In genomic region chr2:22250462-22250861, GRCm38 (mm10) we compare ENCODE assay signal across 29 mouse cellular contexts. TPM values are rescaled to one million over a fixed set of nuclear protein-coding genes. Genes with fewer than 3 reads are reported as not detected.
A peak's percentile ranks its signal among the peaks of the same experiment; 100 is the strongest.
DNase-seq lines count a peak whose midpoint lies in the region; ATAC-seq lines count a peak whose summit lies in the region.
"Had no signal": no experiment of that assay in that cellular context is flagged by ENCODE, and none has a peak within 500 bp of the region (broad histone marks: within the 10 kb centered on the region; RNA-seq: fewer than 3 reads in every experiment).

No protein-coding gene starts in this region.

- no peak overlapping the region for H3K4me2 ChIP-seq in hindbrain, embryonic 14.5 days (replicated peaks)
- no peak overlapping the region for H3K4me2 ChIP-seq in hindbrain, embryonic 16.5 days (ENCODE audit: low read length)
- no peak overlapping the region for H3K4me2 ChIP-seq in midbrain, embryonic 15.5 days
- no peak overlapping the region for H3K4me2 ChIP-seq in midbrain, embryonic 16.5 days (ENCODE audit: low read length)
- H3K4me2 ChIP-seq in forebrain, embryonic 12.5 days: no peak overlapping the region
- H3K4me2 ChIP-seq in forebrain, embryonic 16.5 days (ENCODE audit: low read length): no peak overlapping the region
- H3K4me2 ChIP-seq: embryonic facial prominence, embryonic 15.5 days; heart, embryonic 13.5 days; hindbrain, embryonic 12.5 days had no signal

- H3K4me3 ChIP-seq in hindbrain, embryonic 14.5 days (replicated peaks; ENCODE audit: low read length): no peak overlapping the region
- no peak overlapping the region for H3K4me3 ChIP-seq in hindbrain, embryonic 16.5 days (ENCODE audit: low read length)
- H3K4me3 ChIP-seq in midbrain, embryonic 15.5 days: no peak overlapping the region
- H3K4me3 ChIP-seq in midbrain, embryonic 16.5 days (ENCODE audit: low read depth, low read length): no peak overlapping the region
- H3K4me3 ChIP-seq in forebrain, embryonic 12.5 days (replicated peaks): no peak overlapping the region
- H3K4me3 ChIP-seq in forebrain, embryonic 16.5 days (replicated peaks; ENCODE audit: low read length): no peak overlapping the region
- H3K4me3 ChIP-seq: embryonic facial prominence, embryonic 15.5 days; erythroblast, embryonic 14.5 days; heart, embryonic 13.5 days; hindbrain, embryonic 12.5 days had no signal

- no peaks in the 10 kb centered on the region for H3K4me1 ChIP-seq in hindbrain, embryonic 14.5 days (replicated peaks; ENCODE audit: control insufficient read depth, insufficient read depth, low read length)
- H3K4me1 ChIP-seq in hindbrain, embryonic 16.5 days (ENCODE audit: control insufficient read depth, insufficient read depth, low read depth, low read length): no peaks in the 10 kb centered on the region
- no peaks in the 10 kb centered on the region for H3K4me1 ChIP-seq in midbrain, embryonic 15.5 days
- H3K4me1 ChIP-seq in midbrain, embryonic 16.5 days (ENCODE audit: control insufficient read depth, insufficient read depth, low read length): peaks cover 2% of the 10 kb centered on the region; the same call in 1 of the 2 replicates
- no peaks in the 10 kb centered on the region; the same call in 1 of the 2 replicates for H3K4me1 ChIP-seq in forebrain, embryonic 12.5 days
- peaks cover 4% of the 10 kb centered on the region; the same call in 1 of the 2 replicates for H3K4me1 ChIP-seq in forebrain, embryonic 16.5 days (replicated peaks; ENCODE audit: control insufficient read depth, insufficient read depth, low read length)
- H3K4me1 ChIP-seq: embryonic facial prominence, embryonic 15.5 days; heart, embryonic 13.5 days; hindbrain, embryonic 12.5 days had no signal

- WGBS in hindbrain, embryonic 14.5 days: 64% methylated on average over 3 of the region's 3 CpGs
- 49% methylated on average over 3 of the region's 3 CpGs for WGBS in hindbrain, embryonic 16.5 days
- WGBS in midbrain, embryonic 15.5 days: 53% methylated on average over 3 of the region's 3 CpGs
- 51% methylated on average over 3 of the region's 3 CpGs for WGBS in midbrain, embryonic 16.5 days
- WGBS in forebrain, embryonic 12.5 days: 41% methylated on average over 3 of the region's 3 CpGs
- 13% methylated on average over 3 of the region's 3 CpGs for WGBS in forebrain, embryonic 16.5 days

- no peaks in the 10 kb centered on the region for H3K9me3 ChIP-seq in hindbrain, embryonic 14.5 days (ENCODE audit: control insufficient read depth, low read length)
- no peaks in the 10 kb centered on the region for H3K9me3 ChIP-seq in hindbrain, embryonic 16.5 days (ENCODE audit: control insufficient read depth, low read length)
- H3K9me3 ChIP-seq in midbrain, embryonic 15.5 days: no peaks in the 10 kb centered on the region
- no peaks in the 10 kb centered on the region for H3K9me3 ChIP-seq in midbrain, embryonic 16.5 days (replicated peaks; ENCODE audit: control insufficient read depth, low read length, poor library complexity, severe bottlenecking)
- no peaks in the 10 kb centered on the region for H3K9me3 ChIP-seq in forebrain, embryonic 12.5 days
- H3K9me3 ChIP-seq in forebrain, embryonic 16.5 days (ENCODE audit: control insufficient read depth, low read length): no peaks in the 10 kb centered on the region
- H3K9me3 ChIP-seq: embryonic facial prominence, embryonic 15.5 days; heart, embryonic 13.5 days; hindbrain, embryonic 12.5 days had no signal

- ATAC-seq in hindbrain, embryonic 14.5 days (ENCODE audit: low FRiP score): no peak; the same call in 1 of the 2 replicates
- no peak for ATAC-seq in hindbrain, embryonic 16.5 days
- ATAC-seq in midbrain, embryonic 15.5 days (replicated peaks): 0 out of 2 replicates have a peak, but pooled peaks have one; percentile 41
- ATAC-seq in midbrain, embryonic 16.5 days: no peak
- ATAC-seq in forebrain, embryonic 12.5 days (ENCODE audit: low FRiP score): peak; percentile 47; the same call in 1 of the 2 replicates
- ATAC-seq in forebrain, embryonic 16.5 days: peak; percentile 55; the same call in 1 of the 2 replicates
- no peak for ATAC-seq in monocyte, adult 5-6 weeks (replicated peaks; ENCODE audit: insufficient number of reproducible peaks, low FRiP score, low TSS enrichment, poor library complexity, severe bottlenecking)
- ATAC-seq: activated CD4-positive, CD25-positive, alpha-beta regulatory T cell, adult 4 months; intestine, postnatal 0 days; Patski had no signal

- H3K36me3 ChIP-seq in hindbrain, embryonic 14.5 days (replicated peaks; ENCODE audit: control insufficient read depth, insufficient read depth): no peaks in the 10 kb centered on the region
- no peaks in the 10 kb centered on the region for H3K36me3 ChIP-seq in hindbrain, embryonic 16.5 days (ENCODE audit: control insufficient read depth, insufficient read depth, low read length)
- no peaks in the 10 kb centered on the region for H3K36me3 ChIP-seq in midbrain, embryonic 15.5 days (replicated peaks)
- no peaks in the 10 kb centered on the region for H3K36me3 ChIP-seq in midbrain, embryonic 16.5 days (ENCODE audit: control insufficient read depth, insufficient read depth, low read length)
- no peaks in the 10 kb centered on the region for H3K36me3 ChIP-seq in forebrain, embryonic 12.5 days (replicated peaks)
- H3K36me3 ChIP-seq in forebrain, embryonic 16.5 days (ENCODE audit: control insufficient read depth, insufficient read depth): no peaks in the 10 kb centered on the region
- H3K36me3 ChIP-seq: embryonic facial prominence, embryonic 15.5 days; heart, embryonic 13.5 days; hindbrain, embryonic 12.5 days had no signal

- no peak overlapping the region for H3K9ac ChIP-seq in hindbrain, embryonic 14.5 days
- H3K9ac ChIP-seq in hindbrain, embryonic 16.5 days (ENCODE audit: low read depth, low read length): no peak overlapping the region
- H3K9ac ChIP-seq in midbrain, embryonic 15.5 days: no peak overlapping the region
- H3K9ac ChIP-seq in midbrain, embryonic 16.5 days (ENCODE audit: low read depth, low read length): no peak overlapping the region
- no peak overlapping the region for H3K9ac ChIP-seq in forebrain, embryonic 12.5 days
- no peak overlapping the region for H3K9ac ChIP-seq in forebrain, embryonic 16.5 days (replicated peaks; ENCODE audit: low read depth, low read length)
- H3K9ac ChIP-seq: embryonic facial prominence, embryonic 15.5 days; heart, embryonic 13.5 days; hindbrain, embryonic 12.5 days had no signal

- H3K27ac ChIP-seq in hindbrain, embryonic 14.5 days: 0 out of 2 replicates have a peak overlapping the region, but pooled peaks have one; percentile 32
- no peak overlapping the region; the same call in 1 of the 2 replicates for H3K27ac ChIP-seq in hindbrain, embryonic 16.5 days (ENCODE audit: low read depth, low read length)
- peak overlapping the region; percentile 58; the same call in 1 of the 2 replicates for H3K27ac ChIP-seq in midbrain, embryonic 15.5 days
- H3K27ac ChIP-seq in midbrain, embryonic 16.5 days (ENCODE audit: low read length): no peak overlapping the region
- peak overlapping the region; percentile 65 for H3K27ac ChIP-seq in forebrain, embryonic 12.5 days
- peak overlapping the region; percentile 53 for H3K27ac ChIP-seq in forebrain, embryonic 16.5 days (ENCODE audit: low read length)
- H3K27ac ChIP-seq: embryonic facial prominence, embryonic 15.5 days; heart, embryonic 13.5 days; hindbrain, embryonic 12.5 days had no signal

- no peaks in the 10 kb centered on the region for H3K27me3 ChIP-seq in hindbrain, embryonic 14.5 days (ENCODE audit: control insufficient read depth, insufficient read depth, low read length)
- H3K27me3 ChIP-seq in hindbrain, embryonic 16.5 days (replicated peaks; ENCODE audit: control insufficient read depth, insufficient read depth, low read length): no peaks in the 10 kb centered on the region
- no peaks in the 10 kb centered on the region for H3K27me3 ChIP-seq in midbrain, embryonic 15.5 days (replicated peaks)
- no peaks in the 10 kb centered on the region for H3K27me3 ChIP-seq in midbrain, embryonic 16.5 days (ENCODE audit: control insufficient read depth, insufficient read depth, low read depth, low read length)
- no peaks in the 10 kb centered on the region for H3K27me3 ChIP-seq in forebrain, embryonic 12.5 days
- no peaks in the 10 kb centered on the region for H3K27me3 ChIP-seq in forebrain, embryonic 16.5 days (replicated peaks; ENCODE audit: control insufficient read depth, insufficient read depth, low read length)
- H3K27me3 ChIP-seq: embryonic facial prominence, embryonic 15.5 days; heart, embryonic 13.5 days; hindbrain, embryonic 12.5 days; Patski had no signal

- peak; percentile 23 for DNase-seq in hindbrain, embryonic 14.5 days (ENCODE audit: low spot score)
- DNase-seq in kidney, adult 11 months: no peak
- DNase-seq: adrenal gland, postnatal 14 days; cerebellum, adult 8-10 months; cerebellum, postnatal 14 days; embryo, embryonic 11 days; gastrocnemius, postnatal 36 days; heart, adult 11 months; heart, postnatal 36 days had no signal

RNA-seq across cellular contexts. Expression of gene Myo3a, which starts 23.2 kb away (rescaled TPM):
- 0.37 TPM in 1 of 2 replicates, not detected in the other for polyA plus RNA-seq in hindbrain, embryonic 14.5 days (2014; fragmentation: Nextera tagmentation; extraction: Ambion mirVana)
- polyA plus RNA-seq in hindbrain, embryonic 16.5 days (2015; fragmentation: Nextera tagmentation; extraction: Ambion mirVana): 0.09 TPM in 1 of 2 replicates, not detected in the other
- polyA plus RNA-seq in midbrain, embryonic 15.5 days (2015; fragmentation: Nextera tagmentation; extraction: Ambion mirVana): 0.08 TPM in 1 of 2 replicates, not detected in the other
- polyA plus RNA-seq in midbrain, embryonic 16.5 days (2015; fragmentation: Nextera tagmentation; extraction: Ambion mirVana): not detected in 2 replicates
- polyA plus RNA-seq in forebrain, embryonic 12.5 days (2016; fragmentation: Nextera tagmentation; extraction: Ambion mirVana): 0.15 and 0.17 TPM in 2 replicates
- 0.05 and 0.22 TPM in 2 replicates for polyA plus RNA-seq in forebrain, embryonic 16.5 days (2015; fragmentation: Nextera tagmentation; extraction: Ambion mirVana)
- total RNA-seq in monocyte, adult 5-6 weeks (2017): not detected in 3 replicates
- total RNA-seq: adrenal gland, adult 18-20 months; adrenal gland, postnatal 14 days; common myeloid progenitor, adult 5-6 weeks; gastrocnemius, adult 8-10 months; gastrocnemius, postnatal 36 days; heart, postnatal 36 days; MEL had no signal
- polyA plus RNA-seq: activated CD4-positive, CD25-positive, alpha-beta regulatory T cell, adult 4 months; C2C12; embryonic facial prominence, embryonic 11.5 days; erythroblast, embryonic 14.5 days; heart, embryonic 13.5 days; heart, postnatal 0 days; intestine, postnatal 0 days; Patski had no signal

Comparison
In these comparisons a context has a peak if more than half of its experiments do, and no peak if none do; other contexts are left out.
1. ATAC-seq: peak in midbrain, embryonic 15.5 days (single experiment), forebrain, embryonic 12.5 days (single experiment) and forebrain, embryonic 16.5 days (single experiment); none in hindbrain, embryonic 14.5 days (single experiment), hindbrain, embryonic 16.5 days (single experiment), midbrain, embryonic 16.5 days (single experiment) and monocyte, adult 5-6 weeks (single experiment).
2. H3K27ac ChIP-seq: peak in hindbrain, embryonic 14.5 days (single experiment), midbrain, embryonic 15.5 days (single experiment), forebrain, embryonic 12.5 days (single experiment) and forebrain, embryonic 16.5 days (single experiment); none in hindbrain, embryonic 16.5 days (single experiment) and midbrain, embryonic 16.5 days (single experiment).